Mouse (Mus musculus) frontal cortex, postnatal 36 days (tissue): ENCODE measurements around the gene Ufsp1.

Experiments used
- DNase-seq, 2 experiments: peaks; one replicate each; pipeline ENCODE4 v3.0.0; 2022; ENCODE audit warnings: low spot score in 2 of 2

The Ufsp1 gene

DNA sequence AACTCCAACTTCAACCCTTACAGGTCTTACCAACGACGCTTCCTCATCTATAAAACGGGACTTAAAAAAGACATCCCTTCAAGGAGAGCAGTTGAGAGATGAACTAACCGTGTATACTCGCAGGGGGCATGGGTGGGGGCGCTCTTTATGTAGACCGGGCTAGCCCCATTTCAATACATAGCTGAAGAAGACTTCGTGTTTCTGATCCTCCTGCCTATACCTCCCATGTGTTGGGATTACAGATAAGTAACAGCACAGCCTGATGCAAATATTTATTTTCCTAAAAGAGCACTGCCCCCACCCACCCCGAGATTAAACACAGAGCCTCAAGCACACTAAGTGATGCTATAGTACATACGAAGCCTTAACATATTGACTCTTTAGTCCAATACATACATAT lies 39.9 kb downstream of the Ufsp1 start:
- DNase-seq: no peak

DNA sequence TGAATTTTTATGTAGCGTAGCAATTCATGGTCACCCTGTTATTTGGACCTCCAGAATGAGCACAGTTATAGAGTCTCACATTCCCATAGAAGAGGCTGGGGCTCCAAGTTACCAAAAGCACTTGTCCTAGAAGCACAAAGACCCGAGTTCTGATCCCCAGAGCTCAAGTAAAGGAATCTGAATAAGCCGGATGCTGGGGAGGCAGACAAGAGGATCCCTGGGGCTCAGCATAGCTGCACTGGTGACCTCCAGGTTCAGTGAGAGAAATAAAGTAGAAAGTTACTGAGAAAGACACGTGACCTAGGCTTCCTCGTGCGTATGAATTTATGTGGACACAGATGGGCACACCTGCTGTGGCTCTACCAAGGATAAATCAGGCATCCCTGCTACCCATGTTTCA lies 40.6 kb downstream of the Ufsp1 start:
- DNase-seq: no peak

DNA sequence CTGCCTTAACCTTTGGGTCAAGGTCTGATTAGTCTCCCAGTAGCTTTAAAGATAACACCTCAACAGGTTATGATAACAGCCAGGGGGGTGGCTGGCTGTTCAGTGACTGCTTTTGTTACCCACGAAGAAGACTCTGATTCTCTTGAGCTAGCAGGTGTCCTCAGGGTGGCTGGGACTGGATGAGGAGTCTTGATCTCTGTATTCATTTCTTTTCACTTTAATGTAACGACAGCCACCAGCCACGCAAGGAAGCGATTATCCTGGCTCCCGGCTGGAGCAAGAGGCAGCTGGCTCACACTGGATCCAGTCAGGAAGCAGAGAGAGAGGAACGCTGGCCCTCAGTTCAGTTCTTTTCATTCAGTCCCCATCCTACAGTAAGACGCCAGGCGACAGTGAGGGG lies 42.8 kb downstream of the Ufsp1 start:
- no peak for DNase-seq

DNA sequence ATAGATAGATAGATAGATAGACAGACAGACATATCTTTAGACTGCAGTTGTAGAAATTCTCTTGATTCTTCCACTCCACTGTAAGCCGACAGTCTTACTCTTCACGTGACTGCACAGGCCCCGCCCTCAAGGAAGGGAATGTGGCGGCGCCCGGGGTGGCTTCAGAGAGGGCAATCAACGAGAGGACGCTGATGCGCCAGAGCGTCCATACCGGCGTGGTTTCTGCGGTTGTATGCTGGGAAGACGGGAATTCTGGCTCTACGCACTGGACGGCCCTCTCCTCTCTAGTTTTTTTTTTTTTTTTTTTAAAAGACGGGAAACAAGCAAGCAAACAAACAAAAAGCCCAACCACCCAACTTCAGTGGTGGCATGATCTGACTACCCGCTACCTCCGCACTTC lies 43.8 kb downstream of the Ufsp1 start:
- DNase-seq: peak; percentile 86 to 90

DNA sequence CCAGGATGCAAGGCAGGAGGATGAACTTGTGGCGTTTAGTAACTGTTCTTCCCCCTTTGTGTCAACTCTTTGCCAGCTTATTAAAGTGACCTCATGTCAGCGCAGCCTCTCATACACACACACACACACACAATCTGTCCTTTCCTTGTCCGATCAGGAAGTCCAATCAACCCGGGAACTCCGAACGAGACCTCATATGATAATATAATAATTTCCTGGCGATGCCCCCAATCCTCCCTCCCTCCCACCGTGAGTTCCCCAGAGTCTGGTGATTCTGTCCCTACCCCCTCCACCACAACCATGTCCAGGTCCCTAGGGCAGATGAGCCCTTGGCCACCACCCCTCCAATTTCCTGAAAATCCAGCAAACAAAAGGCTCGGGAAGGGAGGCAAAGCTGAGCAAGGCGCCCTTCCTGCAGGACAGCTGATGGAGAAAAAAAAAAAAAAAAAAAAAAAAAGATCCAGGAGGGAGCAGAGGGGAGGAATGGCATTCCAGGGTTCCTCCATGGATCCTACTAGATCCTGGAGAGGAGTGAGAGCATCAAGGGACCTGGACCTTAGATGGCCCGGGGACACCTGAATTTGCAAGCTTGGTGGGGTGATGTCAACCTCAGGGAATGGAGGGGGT lies 44.3 kb downstream of the Ufsp1 start:
- no peak for DNase-seq

DNA sequence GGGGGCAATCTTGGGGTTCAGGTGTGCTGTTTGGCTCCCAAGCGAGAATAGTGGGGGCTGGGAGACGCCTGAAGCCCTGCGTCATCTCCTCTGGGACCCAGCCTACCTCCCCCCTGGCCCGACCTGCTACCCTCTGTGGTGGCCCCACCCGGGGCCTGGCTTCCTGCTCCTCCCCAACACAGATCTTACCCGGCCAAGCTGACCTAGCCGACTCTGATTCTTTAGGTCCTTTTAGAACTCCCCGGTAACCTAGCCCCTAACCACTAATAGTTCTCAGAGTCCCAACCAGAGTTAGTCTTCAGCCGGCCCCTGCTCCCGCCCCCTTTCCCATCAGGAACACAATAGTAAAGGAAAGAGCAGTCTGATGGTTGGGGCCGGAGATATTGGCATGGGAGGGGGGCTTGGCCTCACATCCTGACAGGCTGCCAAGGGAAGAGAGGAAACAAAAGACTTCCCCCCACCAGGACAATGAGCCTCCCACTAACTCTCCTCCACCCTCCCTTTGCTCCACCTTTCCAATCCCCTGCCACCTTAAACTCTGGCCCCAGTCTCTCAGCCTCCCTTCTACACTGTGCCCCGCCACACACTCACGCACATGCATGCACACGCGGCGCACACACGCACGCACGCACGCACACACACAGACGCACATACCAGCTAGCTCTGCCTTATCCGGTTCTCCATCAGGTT lies 45.0 kb downstream of the Ufsp1 start:
- no peak for DNase-seq

DNA sequence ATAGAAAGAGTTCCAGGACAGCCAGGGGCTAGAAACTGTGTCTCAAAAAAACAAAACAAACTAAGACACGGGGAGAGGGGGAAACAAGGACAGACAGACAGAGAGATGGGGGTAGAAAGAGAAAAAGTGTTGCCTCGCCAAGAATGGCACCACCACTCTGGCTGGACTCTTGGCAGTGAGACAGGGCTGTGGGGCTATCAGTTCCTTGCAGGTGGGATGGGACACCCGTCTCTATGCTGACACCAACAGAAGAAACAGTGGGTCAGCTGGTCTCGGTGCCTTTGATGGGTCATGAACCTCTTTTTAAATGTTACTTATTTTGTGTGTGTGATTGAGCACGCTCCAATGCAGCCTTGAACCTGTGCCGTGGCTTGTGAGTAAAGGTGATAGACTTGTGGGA lies 45.8 kb downstream of the Ufsp1 start:
- no peak for DNase-seq

DNA sequence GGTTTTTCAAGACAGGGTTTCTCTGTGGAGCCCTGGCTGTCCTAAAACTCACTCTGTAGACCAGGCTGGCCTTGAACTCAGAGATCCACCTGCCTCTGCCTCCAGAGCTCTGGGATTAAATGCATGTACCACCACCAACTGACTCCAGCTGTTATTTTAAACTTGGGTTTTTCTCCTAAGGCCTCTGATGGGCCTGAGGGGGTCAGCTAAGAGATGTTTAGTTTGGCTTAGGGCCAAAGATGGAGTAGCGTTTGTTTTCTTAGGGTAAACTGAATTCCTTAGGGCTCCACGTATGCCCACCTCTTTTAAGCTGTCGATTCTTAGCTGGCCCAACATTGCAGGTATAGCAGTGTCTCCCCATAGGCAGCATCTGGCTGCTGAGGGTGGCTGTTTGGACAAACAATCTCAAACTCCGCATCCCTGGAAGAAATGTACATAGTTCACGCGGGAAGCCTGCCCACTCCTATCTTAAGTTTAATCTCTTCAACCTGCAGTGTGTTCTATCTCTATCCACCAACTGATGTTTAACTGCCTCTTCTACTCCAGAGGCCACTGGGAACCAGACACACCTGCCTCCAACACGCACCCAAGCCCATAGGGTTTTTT lies 48.1 kb downstream of the Ufsp1 start:
- no peak for DNase-seq

DNA sequence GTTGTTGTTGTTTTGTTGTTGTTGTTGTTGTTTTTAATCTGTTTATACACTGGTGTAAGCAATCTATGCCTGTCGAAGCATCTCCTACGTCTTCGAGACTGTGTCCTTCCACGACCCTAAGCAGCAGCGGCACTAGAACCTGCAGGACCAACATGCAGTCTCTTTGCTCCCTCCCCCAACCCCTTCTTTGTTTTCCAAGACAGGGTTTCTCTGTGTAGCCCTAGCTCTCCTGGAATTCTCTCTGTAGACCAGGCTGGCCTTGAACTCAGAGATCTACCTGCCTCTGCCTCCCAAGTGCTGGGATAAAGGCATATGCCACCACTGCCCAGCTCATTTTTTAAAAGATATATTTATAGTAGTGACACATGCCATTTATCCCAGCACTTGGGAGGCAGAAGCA lies 49.0 kb downstream of the Ufsp1 start:
- no peak for DNase-seq

DNA sequence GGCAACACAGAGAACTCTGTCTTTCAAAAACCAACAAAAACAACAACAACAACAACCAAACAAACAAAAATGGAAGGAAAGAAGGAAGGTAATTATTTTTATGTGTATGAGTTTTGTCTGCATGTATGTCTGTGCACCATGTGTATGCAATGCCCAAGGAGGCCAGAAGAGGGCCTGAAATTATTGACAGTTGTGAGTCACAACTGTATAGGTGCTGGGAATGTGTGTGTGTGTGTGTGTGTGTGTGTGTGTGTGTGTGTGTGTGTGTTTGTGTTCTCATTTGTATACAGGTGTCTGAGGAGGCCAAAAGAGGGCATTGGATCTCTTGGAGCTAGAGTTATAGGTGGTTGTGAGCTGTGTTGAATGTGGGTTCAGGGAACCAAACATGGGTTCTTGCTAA lies 49.4 kb downstream of the Ufsp1 start:
- DNase-seq: no peak
